9 mouse cellular contexts compared by ENCODE assay signal in the genomic region with DNA sequence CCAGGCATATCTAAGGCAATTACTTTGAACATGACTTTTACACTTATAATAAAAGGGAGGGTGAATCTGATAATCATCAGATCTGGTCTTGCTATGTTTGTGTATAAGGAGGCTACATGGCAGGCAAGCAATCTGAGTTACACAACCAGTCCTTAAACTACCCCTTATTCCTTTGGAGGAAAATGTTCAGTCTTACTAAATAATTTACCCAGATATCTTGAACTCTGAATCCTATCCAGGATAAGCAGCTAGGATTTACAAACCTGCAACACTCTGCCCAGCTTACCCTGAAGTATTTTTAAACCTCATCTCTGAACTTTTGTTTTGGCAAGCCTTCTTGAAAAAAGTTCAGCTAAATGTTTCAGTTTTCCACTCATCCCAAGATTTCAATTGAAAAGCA. TPM values are rescaled to one million over a fixed set of nuclear protein-coding genes. Genes with fewer than 3 reads are reported as not detected.
A peak's percentile ranks its signal among the peaks of the same experiment; 100 is the strongest.
DNase-seq lines count a peak whose midpoint lies in the region; ATAC-seq and TF ChIP-seq lines count a peak whose summit lies in the region.
"Had no signal": no experiment of that assay in that cellular context is flagged by ENCODE, and none has a peak within 500 bp of the region (broad histone marks: within the 10 kb centered on the region; RNA-seq: fewer than 3 reads in every experiment).

No protein-coding gene starts in this region.

- H3K4me1 ChIP-seq in heart, adult 2 months (ENCODE audit: control insufficient read depth, insufficient read depth, low read length): peaks cover 14% of the 10 kb centered on the region
- H3K4me1 ChIP-seq in forebrain, embryonic 15.5 days: peaks cover 46% of the 10 kb centered on the region
- peaks cover 47% of the 10 kb centered on the region for H3K4me1 ChIP-seq in liver, embryonic 13.5 days (replicated peaks)

- no peak for TF ChIP-seq CTCF in heart, adult 2 months (IDR thresholded peaks at IDR 0.05)

- no peaks in the 10 kb centered on the region for H3K9me3 ChIP-seq in forebrain, embryonic 15.5 days
- H3K9me3 ChIP-seq in liver, embryonic 13.5 days (replicated peaks): no peaks in the 10 kb centered on the region

- H3K27ac ChIP-seq in heart, adult 2 months: peak overlapping the region; percentile 11; the same call in 1 of the 2 replicates
- no peak overlapping the region for H3K27ac ChIP-seq in forebrain, embryonic 15.5 days (replicated peaks)
- H3K27ac ChIP-seq in liver, embryonic 13.5 days: peak overlapping the region; percentile 53; the same call in 1 of the 2 replicates
- H3K27ac ChIP-seq: left cerebral cortex, adult 2 months had no signal

- ATAC-seq in forebrain, embryonic 15.5 days (replicated peaks): no peak
- no peak for ATAC-seq in liver, embryonic 13.5 days (ENCODE audit: low read depth)
- no peak for ATAC-seq in CD4-positive, CD25-positive, alpha-beta regulatory T cell, adult 4 months

- peak overlapping the region; percentile 81 for H3K4me2 ChIP-seq in forebrain, embryonic 15.5 days (replicated peaks)
- peak overlapping the region; percentile 75 for H3K4me2 ChIP-seq in liver, embryonic 13.5 days

- intact Hi-C loops in heart, adult 2 months (cut with DNase I): loop anchor here (10.0 kb wide), 4 partner anchors 158 to 838 kb away; partner anchors contain the start of genes Tmem41a and Vps8

- no peak for DNase-seq in heart, adult 2 months
- no peak for DNase-seq in heart, postnatal 4 days
- DNase-seq in CD4-positive helper T cell, adult 2 months (ENCODE audit: low read depth, low spot score): peak; percentile 21
- no peak for DNase-seq in liver, embryonic 13.5 days
- DNase-seq in right cerebral cortex, postnatal 14 days: no peak
- no peak for DNase-seq in right cerebral cortex, adult 18-20 months

- no peaks in the 10 kb centered on the region for H3K27me3 ChIP-seq in heart, adult 2 months (ENCODE audit: control insufficient read depth, insufficient read depth, low read length)
- no peaks in the 10 kb centered on the region for H3K27me3 ChIP-seq in forebrain, embryonic 15.5 days
- no peaks in the 10 kb centered on the region for H3K27me3 ChIP-seq in liver, embryonic 13.5 days

- no peak overlapping the region for H3K9ac ChIP-seq in heart, adult 2 months (ENCODE audit: low read depth, low read length)
- H3K9ac ChIP-seq in forebrain, embryonic 15.5 days (replicated peaks): no peak overlapping the region
- H3K9ac ChIP-seq in liver, embryonic 13.5 days: peak overlapping the region; percentile 99

- H3K36me3 ChIP-seq in heart, adult 2 months (ENCODE audit: control insufficient read depth, insufficient read depth, low read length): peaks cover 34% of the 10 kb centered on the region
- no peaks in the 10 kb centered on the region for H3K36me3 ChIP-seq in forebrain, embryonic 15.5 days
- peaks cover 12% of the 10 kb centered on the region for H3K36me3 ChIP-seq in liver, embryonic 13.5 days

- H3K4me3 ChIP-seq in heart, adult 2 months: peak overlapping the region; percentile 99
- peak overlapping the region; percentile 97 for H3K4me3 ChIP-seq in forebrain, embryonic 15.5 days
- peak overlapping the region; percentile 100 for H3K4me3 ChIP-seq in liver, embryonic 13.5 days (replicated peaks)

- no peak for TF ChIP-seq POLR2A in heart, adult 2 months (IDR thresholded peaks at IDR 0.05; ENCODE audit: insufficient read depth, low read depth, low read length)

- H3K79me2 ChIP-seq in heart, adult 2 months (replicated peaks; ENCODE audit: control insufficient read depth, insufficient read depth, low read length): peaks cover 5% of the 10 kb centered on the region

- no peak for TF ChIP-seq EP300 in heart, adult 2 months (IDR thresholded peaks at IDR 0.05; ENCODE audit: insufficient read depth, low read depth, low read length)

RNA-seq across cellular contexts. Expression of gene Tra2b, which starts 2.7 kb away (rescaled TPM):
- total RNA-seq in heart, adult 2 months (2021): 10 to 100 TPM; 33.6 to 43.3 TPM
- polyA plus RNA-seq in heart, adult 2 months (2012; rRNA removed): 15.6 and 28.6 TPM in 2 replicates
- 100 to 1,000 TPM; 113 to 120 TPM for total RNA-seq in heart, postnatal 4 days (2021)
- polyA plus RNA-seq in forebrain, embryonic 15.5 days (2015; fragmentation: Nextera tagmentation; extraction: Ambion mirVana): 359 and 363 TPM in 2 replicates
- 200 and 238 TPM in 2 replicates for polyA plus RNA-seq in liver, embryonic 13.5 days (2015; fragmentation: Nextera tagmentation; extraction: Ambion mirVana)
- 100 to 1,000 TPM; 457 to 480 TPM for polyA plus RNA-seq in CD4-positive, CD25-positive, alpha-beta regulatory T cell, adult 4 months (2017; shearing (Covaris generic))
